Mouse (Mus musculus): ENCODE results near the gene Mapk14. TPM values are rescaled to one million over a fixed set of nuclear protein-coding genes. Genes with fewer than 3 reads are reported as not detected.
"Not testable (repeated sequence)": the region's sequence is repeated elsewhere in the genome, so short reads cannot be mapped to it uniquely, and the experiment has no call there.

The Mapk14 gene
- polyA plus RNA-seq, 1 experiment = 36.7 TPM

GRCm38 (mm10) chr17:28769875-28770421 lies 78.8 kb downstream of the Mapk14 start:
- no peaks in the 10 kb centered on the region for H3K36me3 ChIP-seq (ENCODE audit: control insufficient read depth, insufficient read depth)
- H3K27me3 ChIP-seq (ENCODE audit: control insufficient read depth, insufficient read depth, insufficient read length) = peaks cover 20% of the 10 kb centered on the region
- H3ac ChIP-seq (ENCODE audit: control insufficient read depth, insufficient read length, low read depth) = no peak overlapping the region
- H3K79me2 ChIP-seq (ENCODE audit: control insufficient read depth, insufficient read depth) = no peaks in the 10 kb centered on the region
- no peaks in the 10 kb centered on the region for H3K79me3 ChIP-seq (ENCODE audit: low read depth)
- no peak overlapping the region for H3K4me3 ChIP-seq (ENCODE audit: insufficient read depth, poor library complexity, severe bottlenecking)
- TF ChIP-seq USF1 (IDR thresholded peaks at IDR 0.05; ENCODE audit: low read depth) (no peak), MYOD1 (IDR thresholded peaks at IDR 0.05; ENCODE audit: control insufficient read depth, insufficient read length, low read depth) (no peak), CEBPB (IDR thresholded peaks at IDR 0.05; ENCODE audit: low read depth) (no peak), MAX (IDR thresholded peaks at IDR 0.05) (no peak), CTCF (IDR thresholded peaks at IDR 0.05; ENCODE audit: control insufficient read depth, insufficient read depth, insufficient read length) (no peak), FOSL1 (IDR thresholded peaks at IDR 0.05; ENCODE audit: insufficient read depth, low read length, poor library complexity, severe bottlenecking) (no peak), MYOG (IDR thresholded peaks at IDR 0.05; ENCODE audit: control insufficient read depth, extremely low read depth, insufficient read length) (no peak)

DNA sequence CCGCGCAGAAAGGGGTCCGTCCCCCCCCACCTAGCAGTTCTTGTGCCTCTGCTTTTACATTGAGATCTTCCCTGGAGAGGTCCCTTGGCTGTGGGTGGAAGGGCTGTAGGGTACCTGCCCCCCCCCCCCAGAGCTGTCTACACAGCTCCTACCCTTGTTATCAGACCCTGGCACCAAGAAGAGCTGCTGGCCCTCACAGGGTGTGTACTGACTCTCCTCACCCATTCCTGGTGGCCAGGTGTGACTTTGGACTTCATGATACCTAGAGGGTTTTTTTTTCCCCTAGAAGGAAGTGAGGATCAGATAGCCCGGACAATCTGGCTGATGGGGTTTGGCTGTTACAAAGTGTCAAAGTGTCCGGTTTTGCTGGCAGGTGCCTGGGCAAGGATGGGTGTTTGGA lies 80.2 kb downstream of the Mapk14 start:
- Histone ChIP-seq H3K27me3 (ENCODE audit: control insufficient read depth, insufficient read depth, insufficient read length) (peaks cover 20% of the 10 kb centered on the region), H3ac (ENCODE audit: control insufficient read depth, insufficient read length, low read depth) (no peak overlapping the region), H3K4me3 (ENCODE audit: insufficient read depth, poor library complexity, severe bottlenecking) (no peak overlapping the region), H3K36me3 (ENCODE audit: control insufficient read depth, insufficient read depth) (no peaks in the 10 kb centered on the region), H3K79me3 (ENCODE audit: low read depth) (no peaks in the 10 kb centered on the region), H3K79me2 (ENCODE audit: control insufficient read depth, insufficient read depth) (no peaks in the 10 kb centered on the region)
- TF ChIP-seq CEBPB (IDR thresholded peaks at IDR 0.05; ENCODE audit: low read depth) (no peak), MYOD1 (IDR thresholded peaks at IDR 0.05; ENCODE audit: control insufficient read depth, insufficient read length, low read depth) (no peak), MYOG (IDR thresholded peaks at IDR 0.05; ENCODE audit: control insufficient read depth, extremely low read depth, insufficient read length) (no peak), FOSL1 (IDR thresholded peaks at IDR 0.05; ENCODE audit: insufficient read depth, low read length, poor library complexity, severe bottlenecking) (no peak), CTCF (IDR thresholded peaks at IDR 0.05; ENCODE audit: control insufficient read depth, insufficient read depth, insufficient read length) (no peak), MAX (IDR thresholded peaks at IDR 0.05) (no peak), USF1 (IDR thresholded peaks at IDR 0.05; ENCODE audit: low read depth) (no peak)

GRCm38 (mm10) chr17:28774303-28774702 lies 83.2 kb downstream of the Mapk14 start:
- not testable (repeated sequence) for H3K79me2 ChIP-seq (ENCODE audit: control insufficient read depth, insufficient read depth); H3K36me3 ChIP-seq (ENCODE audit: control insufficient read depth, insufficient read depth); H3ac ChIP-seq (ENCODE audit: control insufficient read depth, insufficient read length, low read depth); H3K79me3 ChIP-seq (ENCODE audit: low read depth); H3K4me3 ChIP-seq (ENCODE audit: insufficient read depth, poor library complexity, severe bottlenecking)
- H3K27me3 ChIP-seq (ENCODE audit: control insufficient read depth, insufficient read depth, insufficient read length) = peaks cover 16% of the 10 kb centered on the region

DNA sequence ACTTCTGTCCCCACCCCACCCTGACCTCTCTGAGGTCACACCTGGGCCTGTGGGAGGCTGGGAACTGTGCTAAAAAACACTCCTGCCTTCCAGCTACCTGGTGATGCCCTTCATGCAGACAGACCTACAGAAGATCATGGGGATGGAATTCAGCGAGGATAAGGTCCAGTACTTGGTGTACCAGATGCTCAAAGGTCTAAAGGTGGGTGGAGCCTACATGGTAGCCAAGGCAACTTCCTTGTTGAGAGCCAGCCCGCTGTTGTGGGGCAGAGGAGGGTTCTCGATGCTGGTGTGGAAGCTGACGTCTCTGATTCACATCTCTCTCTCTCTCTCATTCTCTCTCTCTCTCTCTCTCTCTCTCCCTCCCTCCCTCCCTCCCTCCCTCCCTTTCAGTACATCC lies 84.0 kb downstream of the Mapk14 start:
- no peaks in the 10 kb centered on the region for H3K79me3 ChIP-seq (ENCODE audit: low read depth)
- TF ChIP-seq USF1 (IDR thresholded peaks at IDR 0.05; ENCODE audit: low read depth) (no peak), MYOD1 (IDR thresholded peaks at IDR 0.05; ENCODE audit: control insufficient read depth, insufficient read length, low read depth) (no peak), FOSL1 (IDR thresholded peaks at IDR 0.05; ENCODE audit: insufficient read depth, low read length, poor library complexity, severe bottlenecking) (no peak), MYOG (IDR thresholded peaks at IDR 0.05; ENCODE audit: control insufficient read depth, extremely low read depth, insufficient read length) (no peak), CTCF (IDR thresholded peaks at IDR 0.05; ENCODE audit: control insufficient read depth, insufficient read depth, insufficient read length) (no peak), MAX (IDR thresholded peaks at IDR 0.05) (no peak)
- no peak overlapping the region for H3ac ChIP-seq (ENCODE audit: control insufficient read depth, insufficient read length, low read depth)
- H3K79me2 ChIP-seq (ENCODE audit: control insufficient read depth, insufficient read depth) = no peaks in the 10 kb centered on the region
- H3K27me3 ChIP-seq (ENCODE audit: control insufficient read depth, insufficient read depth, insufficient read length) = peaks cover 8% of the 10 kb centered on the region
- H3K36me3 ChIP-seq (ENCODE audit: control insufficient read depth, insufficient read depth) = no peaks in the 10 kb centered on the region
- H3K4me3 ChIP-seq (ENCODE audit: insufficient read depth, poor library complexity, severe bottlenecking) = no peak overlapping the region

- no peaks in the 10 kb centered on the region for H3K27me3 ChIP-seq (ENCODE audit: control insufficient read depth, insufficient read depth, insufficient read length)
- no peaks in the 10 kb centered on the region for H3K79me3 ChIP-seq (ENCODE audit: low read depth)
Measured at GRCm38 (mm10) chr17:28776817-28777216, 85.7 kb downstream of the Mapk14 start.

More at GRCm38 (mm10) chr17:28776817-28777216, 85.7 kb downstream of the Mapk14 start:
- no peaks in the 10 kb centered on the region for H3K79me2 ChIP-seq (ENCODE audit: control insufficient read depth, insufficient read depth)
- no peak overlapping the region for H3K4me3 ChIP-seq (ENCODE audit: insufficient read depth, poor library complexity, severe bottlenecking)
- H3K36me3 ChIP-seq (ENCODE audit: control insufficient read depth, insufficient read depth) = no peaks in the 10 kb centered on the region
- H3ac ChIP-seq (ENCODE audit: control insufficient read depth, insufficient read length, low read depth) = no peak overlapping the region
- no peak for TF ChIP-seq USF1 (IDR thresholded peaks at IDR 0.05; ENCODE audit: low read depth)
- TF ChIP-seq MYOD1 (IDR thresholded peaks at IDR 0.05; ENCODE audit: control insufficient read depth, insufficient read length, low read depth) = no peak
- no peak for TF ChIP-seq FOSL1 (IDR thresholded peaks at IDR 0.05; ENCODE audit: insufficient read depth, low read length, poor library complexity, severe bottlenecking)
- TF ChIP-seq CTCF (IDR thresholded peaks at IDR 0.05; ENCODE audit: control insufficient read depth, insufficient read depth, insufficient read length) = no peak
- TF ChIP-seq MYOG (IDR thresholded peaks at IDR 0.05; ENCODE audit: control insufficient read depth, extremely low read depth, insufficient read length) = no peak
- no peak for TF ChIP-seq CEBPB (IDR thresholded peaks at IDR 0.05; ENCODE audit: low read depth)
- no peak for TF ChIP-seq MAX (IDR thresholded peaks at IDR 0.05)

Data from C2C12 (cell line).